Mouse (Mus musculus) bone marrow macrophage, adult 2 months (primary cell): ENCODE measurements around the gene Coro2a.

Experiments used
- CTCF ChIP-seq: IDR thresholded peaks from 2 replicates; pipeline ENCODE4 v1.5.1; 2012; ENCODE audit warnings: low read depth, mild to moderate bottlenecking, low read length, moderate library complexity
- POLR2A ChIP-seq: IDR thresholded peaks from 2 replicates; pipeline ENCODE4 v1.6.1; 2012; ENCODE audit warnings: mild to moderate bottlenecking, low read depth, low read length, borderline replicate concordance

- TF ChIP-seq POLR2A (no peak), CTCF (no peak)
Observed at GRCm38 (mm10) chr4:46630390-46630789, 28.4 kb upstream of the Coro2a start.
